Mouse (Mus musculus) embryo, embryonic 10.5 days (tissue): ENCODE results near the gene Entpd2.
A peak's percentile ranks its signal among the peaks of the same experiment; 100 is the strongest.

Experiments used
- DNase-seq: peaks from one replicate; pipeline ENCODE4 v3.0.0-alpha.2; 2015; ENCODE audit warnings: low spot score

Entpd2 gene

GRCm38 (mm10) chr2:25395721-25396596 is at the start of gene Entpd2:
Gene Entpd2, plus strand, starts transcription at chr2:25395874.
- peak; percentile 50 for DNase-seq

DNA sequence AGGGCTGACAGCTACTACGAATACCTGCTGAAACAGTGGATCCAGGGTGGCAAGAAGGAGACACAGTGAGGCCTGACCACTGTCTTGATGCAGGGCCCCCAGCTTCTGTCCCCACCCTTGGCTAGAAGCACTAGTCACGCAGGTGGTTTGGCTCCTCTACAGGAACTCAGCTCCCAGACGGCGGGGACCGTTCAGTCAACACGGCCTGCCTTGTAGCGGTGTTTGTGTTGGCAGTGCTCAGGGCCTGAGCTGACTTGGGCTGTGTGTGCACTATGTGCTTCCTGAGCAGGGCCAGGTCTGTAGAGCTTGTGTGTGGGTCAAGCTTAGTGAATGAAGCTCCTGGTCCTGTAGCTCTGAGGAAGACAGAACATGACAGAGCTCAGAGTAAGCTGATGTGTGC is 47.5 kb upstream of the Entpd2 start:
- no peak for DNase-seq

DNA sequence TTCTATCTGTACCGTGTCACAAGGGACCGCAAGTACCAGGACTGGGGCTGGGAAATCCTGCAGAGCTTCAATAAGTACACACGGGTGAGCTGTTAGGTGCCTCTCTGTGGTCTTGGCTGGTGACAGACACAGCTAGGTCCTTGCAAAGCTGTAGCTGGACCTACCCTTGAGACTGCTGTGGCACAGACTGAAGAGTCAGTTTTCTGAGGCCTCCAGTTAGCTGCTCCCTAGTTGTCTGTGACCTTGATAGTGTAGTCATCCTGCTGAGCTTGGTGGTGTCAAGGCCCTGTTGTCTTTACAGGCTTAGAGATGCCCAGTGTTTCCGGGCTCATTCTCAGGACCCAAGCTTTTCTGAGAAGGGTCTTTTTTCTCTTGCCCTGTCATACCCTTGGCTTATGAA is 46.2 kb upstream of the Entpd2 start:
- no peak for DNase-seq

- no peak for DNase-seq
Measured at GRCm38 (mm10) chr2:25350701-25351100, 45.0 kb upstream of the Entpd2 start.

GRCm38 (mm10) chr2:25354211-25354610 is 41.5 kb upstream of the Entpd2 start:
- DNase-seq: no peak

DNA sequence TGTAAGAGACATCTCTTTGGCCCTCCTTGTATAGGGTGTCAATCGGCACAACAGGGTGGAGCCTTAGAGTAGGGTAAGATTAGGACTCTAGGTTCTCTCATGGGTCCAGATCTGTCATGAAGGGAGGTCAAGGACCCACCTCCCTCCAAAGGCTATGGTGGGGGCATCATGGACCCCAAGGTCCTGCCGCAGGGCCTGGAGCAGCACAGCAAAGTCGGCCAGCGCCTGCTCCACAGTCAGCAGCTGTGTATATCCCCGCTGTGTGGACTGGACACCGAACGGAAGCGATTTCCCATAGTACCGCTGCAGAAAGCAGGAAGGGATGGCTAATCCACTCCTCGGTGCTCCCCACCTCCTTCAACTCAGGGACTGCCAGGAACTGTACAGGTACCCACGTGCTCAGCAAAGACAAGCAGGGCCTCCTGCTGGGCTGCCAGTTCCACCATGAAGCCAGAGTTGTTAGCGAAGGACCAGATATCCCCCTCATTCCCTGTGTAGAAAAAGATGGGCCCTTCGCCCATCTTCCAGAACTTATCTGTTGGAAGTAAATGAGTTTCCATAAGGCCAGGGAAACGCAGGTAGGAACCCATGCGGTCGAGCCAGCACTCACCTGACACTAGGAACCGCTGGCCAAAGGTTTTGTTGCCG is 40.1 kb upstream of the Entpd2 start:
- DNase-seq: no peak

GRCm38 (mm10) chr2:25356208-25357079 is 39.2 kb upstream of the Entpd2 start, which contains the start of gene Dpp7:
Gene Dpp7, minus strand, starts transcription at chr2:25356359.
- DNase-seq: peak; percentile 93

- no peak for DNase-seq
Measured at GRCm38 (mm10) chr2:25359848-25360247, 35.8 kb upstream of the Entpd2 start.

DNA sequence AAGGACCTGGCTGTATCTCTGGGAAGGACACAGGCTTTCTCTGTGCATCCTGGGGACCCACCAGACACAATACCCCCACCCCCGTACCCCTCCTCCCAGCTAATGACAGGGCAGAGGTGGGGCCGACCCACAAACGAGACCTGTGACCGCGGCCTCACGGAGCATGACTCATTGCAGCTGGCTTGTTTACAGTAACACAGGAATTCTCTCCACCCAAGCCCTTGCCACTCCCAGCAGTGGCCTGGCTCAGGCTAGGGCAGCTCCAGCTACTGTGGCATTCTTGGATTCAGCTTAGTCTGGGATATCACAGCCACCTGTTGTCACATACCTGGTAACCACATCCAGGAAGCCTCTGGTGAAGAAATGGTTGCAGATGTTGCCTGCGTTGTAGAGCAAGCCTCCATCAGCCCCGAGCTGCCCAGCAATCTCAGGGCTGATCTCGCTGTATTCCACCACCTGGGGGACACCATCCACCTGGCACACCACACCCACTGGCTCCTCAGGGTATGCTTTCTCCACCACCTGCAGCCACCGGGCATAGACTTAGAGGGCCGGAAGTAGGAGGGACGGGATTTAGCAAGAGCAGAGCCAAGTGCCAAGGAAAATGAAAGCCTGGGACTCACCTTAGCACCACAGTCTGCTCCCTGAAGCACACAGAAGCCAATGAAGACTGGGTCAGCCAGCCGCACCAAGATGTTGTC is 32.0 kb upstream of the Entpd2 start:
- DNase-seq: no peak

GRCm38 (mm10) chr2:25364313-25364712 is 31.4 kb upstream of the Entpd2 start:
- DNase-seq: no peak

DNA sequence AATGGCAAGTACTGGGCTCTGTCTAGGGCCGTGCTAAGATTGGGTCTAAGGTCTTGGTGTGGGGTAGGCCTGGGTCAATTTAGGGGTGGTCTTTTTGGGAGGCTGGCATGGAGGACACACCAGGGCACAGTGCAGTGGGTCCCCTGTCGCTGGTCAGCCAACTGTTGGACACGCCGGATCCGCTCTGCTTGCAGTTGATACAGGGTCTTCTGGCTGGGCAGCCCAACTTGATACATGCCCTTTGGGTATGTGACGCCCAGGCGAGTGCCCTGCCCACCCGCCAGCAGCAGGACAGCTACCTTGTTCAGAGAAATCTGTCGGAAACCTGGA is 30.9 kb upstream of the Entpd2 start:
- DNase-seq: no peak

- DNase-seq: peak; percentile 82
Measured at GRCm38 (mm10) chr2:25365091-25365761, 30.4 kb upstream of the Entpd2 start, which contains the start of gene Uap1l1. Gene Uap1l1, minus strand, starts transcription at chr2:25365682.

GRCm38 (mm10) chr2:25369996-25370395 is 25.7 kb upstream of the Entpd2 start:
- DNase-seq: no peak

GRCm38 (mm10) chr2:25371764-25372643 is 23.7 kb upstream of the Entpd2 start, which contains the start of gene Sapcd2:
Gene Sapcd2, plus strand, starts transcription at chr2:25372321.
- DNase-seq: peak; percentile 96

DNA sequence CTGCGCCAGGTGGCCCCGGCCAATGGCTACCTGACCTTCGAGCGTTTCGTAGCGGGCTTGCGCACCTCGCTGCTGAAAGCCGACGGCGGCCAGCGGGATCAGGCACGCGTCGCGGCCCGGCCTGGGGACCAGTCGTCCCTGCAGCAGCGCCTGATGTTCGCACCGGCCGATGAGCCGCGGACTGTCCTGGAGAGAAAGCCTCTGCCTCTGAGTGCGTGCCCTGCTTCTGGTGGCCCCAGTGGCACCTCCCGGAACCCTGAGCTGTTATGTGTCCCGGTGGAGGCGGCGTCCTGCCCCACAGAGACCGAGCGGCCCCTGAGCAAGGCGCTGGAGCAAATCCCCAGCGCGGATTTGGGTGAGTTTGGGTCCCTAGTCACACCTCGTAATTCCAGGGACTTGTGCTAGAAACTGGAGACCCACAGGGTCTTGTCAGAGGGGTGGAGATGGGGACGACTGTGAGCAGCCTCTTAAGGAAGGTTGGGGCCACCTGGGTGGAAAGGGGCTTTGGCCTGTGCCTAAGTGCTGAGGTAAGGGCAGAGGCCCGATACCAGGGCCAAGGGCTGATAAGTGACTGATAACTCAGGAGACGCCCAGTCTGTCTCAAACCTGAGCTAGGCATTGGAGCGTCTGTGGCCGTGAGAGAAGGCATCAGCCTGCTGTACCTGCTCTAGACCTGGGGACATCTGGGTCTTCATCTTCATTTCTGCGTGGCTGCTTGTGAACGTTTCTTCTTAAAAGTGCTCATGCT is 22.9 kb upstream of the Entpd2 start:
- no peak for DNase-seq

DNA sequence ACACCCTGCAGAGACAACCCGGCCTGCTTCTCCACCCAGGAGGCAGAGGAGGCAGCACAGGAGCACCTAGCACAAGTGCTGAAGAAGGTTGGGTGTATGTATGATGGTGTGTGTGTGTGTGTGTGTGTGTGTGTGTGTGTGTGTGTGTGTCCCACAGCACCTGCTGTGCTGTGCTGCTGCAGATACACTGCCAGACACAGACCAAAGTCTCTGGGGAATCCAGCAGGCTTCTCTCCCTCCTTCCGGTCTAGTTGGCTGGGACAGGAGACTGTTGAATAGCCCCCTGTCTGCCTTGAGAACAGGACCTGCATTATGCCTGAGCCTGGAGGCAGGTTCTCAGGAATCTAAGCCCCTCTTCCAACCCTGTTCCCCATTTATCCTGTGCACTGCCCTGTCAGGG is 22.2 kb upstream of the Entpd2 start:
- no peak for DNase-seq

- peak; percentile 74 for DNase-seq
Measured at GRCm38 (mm10) chr2:25376589-25376988, 19.1 kb upstream of the Entpd2 start.

- DNase-seq: no peak
Measured at GRCm38 (mm10) chr2:25384492-25384891, 11.2 kb upstream of the Entpd2 start.

DNA sequence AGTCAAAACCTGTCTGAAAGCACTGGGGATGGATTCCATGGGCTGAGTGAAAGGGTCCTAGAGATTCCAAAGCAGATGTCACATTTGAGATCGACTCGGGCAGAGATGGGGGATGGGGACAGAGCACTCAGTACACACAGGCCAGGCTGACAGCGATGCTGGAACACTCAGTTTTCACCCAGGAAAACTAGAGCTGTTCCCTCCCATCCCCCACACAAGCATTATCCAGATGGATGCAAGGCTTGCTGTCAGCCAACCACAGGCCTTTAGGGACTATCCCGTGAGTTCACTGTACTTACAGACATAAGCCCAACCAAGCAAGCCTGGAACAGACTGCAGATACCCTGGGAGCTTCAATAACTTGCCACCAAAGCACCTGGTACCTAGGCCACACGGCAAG is 4.4 kb upstream of the Entpd2 start:
- no peak for DNase-seq
